Mouse (Mus musculus) hematopoietic stem cell, adult 5-6 weeks (primary cell): ENCODE results near the gene Pik3ap1. TPM values are rescaled to one million over a fixed set of nuclear protein-coding genes. Genes with fewer than 3 reads are reported as not detected.
A peak's percentile ranks its signal among the peaks of the same experiment; 100 is the strongest.

Source experiments
- ATAC-seq, 2 experiments: fragments of 125-278 bp in 1 of 2; replicated peaks in 1 of 2; 2 replicates each; pipeline ENCODE4 v1.8.0; 2016 to 2017; ENCODE audit warnings: inconsistent platforms in 2 of 2, mild to moderate bottlenecking in 2 of 2, moderate number of reproducible peaks in 2 of 2, low read depth in 1 of 2, moderate TSS enrichment in 1 of 2; ENCODE audit not compliant: low FRiP score in 2 of 2, poor library complexity in 2 of 2, severe bottlenecking in 2 of 2, insufficient read depth in 1 of 2, low TSS enrichment in 1 of 2
- total RNA-seq: library from RNA; stranded (forward); fragments of 172-1452, 232-1000 nt; gene quantifications from 2 replicates; pipeline ENCODE4 v1.2.3, GENCODE M21; 2017

The Pik3ap1 gene
- total RNA-seq, 1 experiment from 2014 or later: 28.9 TPM

GRCm38 (mm10) chr19:41270151-41270727 lies 114.7 kb downstream of the Pik3ap1 start:
- ATAC-seq: no peak

- no peak for ATAC-seq
Measured at GRCm38 (mm10) chr19:41266251-41266901, 118.5 kb downstream of the Pik3ap1 start.

- no peak for ATAC-seq
Measured at GRCm38 (mm10) chr19:41264331-41264799, 120.5 kb downstream of the Pik3ap1 start.

- peak; percentile 50 to 74 for ATAC-seq
Measured at GRCm38 (mm10) chr19:41263630-41264295, 121.1 kb downstream of the Pik3ap1 start, which contains the start of gene Tm9sf3. TSS of gene Tm9sf3 (minus strand) at chr19:41263997.

GRCm38 (mm10) chr19:41262712-41263629 lies 121.9 kb downstream of the Pik3ap1 start:
- ATAC-seq: peak; percentile 68 to 73

GRCm38 (mm10) chr19:41260736-41261135 lies 124.2 kb downstream of the Pik3ap1 start:
- ATAC-seq: no peak

GRCm38 (mm10) chr19:41259256-41259655 lies 125.6 kb downstream of the Pik3ap1 start:
- ATAC-seq: no peak

GRCm38 (mm10) chr19:41258707-41259106 lies 126.2 kb downstream of the Pik3ap1 start:
- peak in 1 of 2 experiments; percentile 58; a peak in 1 of 4 replicates for ATAC-seq

- no peak for ATAC-seq
Measured at GRCm38 (mm10) chr19:41254584-41254983, 130.3 kb downstream of the Pik3ap1 start.

GRCm38 (mm10) chr19:41248968-41249367 lies 135.9 kb downstream of the Pik3ap1 start:
- no peak for ATAC-seq

GRCm38 (mm10) chr19:41248271-41248670 lies 136.6 kb downstream of the Pik3ap1 start:
- no peak for ATAC-seq

GRCm38 (mm10) chr19:41246271-41246670 lies 138.6 kb downstream of the Pik3ap1 start:
- ATAC-seq: peak; percentile 42 to 78; a peak in 3 of 4 replicates

- ATAC-seq: 0 out of 4 replicates have a peak, but pooled peaks of 1 of the 2 experiments have one; percentile 37
Measured at GRCm38 (mm10) chr19:41244581-41244980, 140.3 kb downstream of the Pik3ap1 start.

GRCm38 (mm10) chr19:41241997-41242396 lies 142.9 kb downstream of the Pik3ap1 start:
- no peak for ATAC-seq

- ATAC-seq: no peak
Measured at GRCm38 (mm10) chr19:41233698-41234097, 151.2 kb downstream of the Pik3ap1 start.
